Mouse (Mus musculus) neutrophil, adult 59 days (primary cell): Measurements from ENCODE around the gene Cpsf4. TPM values are rescaled to one million over a fixed set of nuclear protein-coding genes. Genes with fewer than 3 reads are reported as not detected.

ENCODE experiments used
- total RNA-seq, 2 experiments: library from RNA; stranded (reverse); gene quantifications; 1 replicate in 1 of 2; 2 replicates in 1 of 2; pipeline ENCODE4 v1.2.4; 2023

The Cpsf4 gene
- total RNA-seq = 10 to 100 TPM; 26.6 to 27.8 TPM

DNA sequence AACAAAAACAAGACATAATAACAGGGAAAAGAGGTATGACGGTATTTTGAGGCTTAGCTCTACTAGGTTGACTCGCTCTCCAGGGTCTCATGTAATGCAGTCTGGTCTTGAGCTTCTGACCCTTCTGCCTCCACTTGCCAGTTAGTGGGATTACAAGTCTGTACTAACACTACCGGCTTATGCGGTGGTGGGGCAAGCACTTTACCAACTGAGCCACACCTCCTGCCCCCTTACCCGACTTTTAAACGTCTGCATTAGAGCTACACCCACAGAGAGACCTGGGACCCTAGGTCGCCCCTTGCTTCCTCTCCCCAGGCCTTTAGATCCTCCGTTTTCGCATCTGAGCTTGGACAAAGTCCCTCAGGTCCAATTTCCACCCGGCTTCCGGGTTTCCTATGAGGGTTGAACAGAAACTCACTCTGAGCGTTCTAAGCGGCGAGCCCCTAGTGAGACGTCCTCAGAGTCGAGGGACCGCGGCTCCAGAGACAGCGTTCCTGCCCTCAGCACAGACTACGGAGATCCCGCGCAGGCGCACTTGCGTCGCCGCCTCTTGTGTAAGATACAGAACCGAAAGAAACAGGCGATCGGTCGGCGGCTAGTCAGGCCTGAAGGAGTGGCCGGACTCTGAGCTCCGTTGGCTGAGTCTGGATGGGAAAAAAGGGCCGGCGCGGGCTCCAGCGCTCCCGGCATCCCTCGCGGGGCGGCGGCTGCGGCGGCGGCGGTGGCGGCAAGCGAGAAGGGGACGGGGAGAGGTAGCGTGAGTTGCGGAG is at the start of gene Cpsf4, which contains the start of gene Ptcd1:
Gene Cpsf4 (plus strand): TSS at position 678 of the 770 bp plus-strand sequence.
Gene Ptcd1 (minus strand): TSS at position 573 of the 770 bp plus-strand sequence.

DNA sequence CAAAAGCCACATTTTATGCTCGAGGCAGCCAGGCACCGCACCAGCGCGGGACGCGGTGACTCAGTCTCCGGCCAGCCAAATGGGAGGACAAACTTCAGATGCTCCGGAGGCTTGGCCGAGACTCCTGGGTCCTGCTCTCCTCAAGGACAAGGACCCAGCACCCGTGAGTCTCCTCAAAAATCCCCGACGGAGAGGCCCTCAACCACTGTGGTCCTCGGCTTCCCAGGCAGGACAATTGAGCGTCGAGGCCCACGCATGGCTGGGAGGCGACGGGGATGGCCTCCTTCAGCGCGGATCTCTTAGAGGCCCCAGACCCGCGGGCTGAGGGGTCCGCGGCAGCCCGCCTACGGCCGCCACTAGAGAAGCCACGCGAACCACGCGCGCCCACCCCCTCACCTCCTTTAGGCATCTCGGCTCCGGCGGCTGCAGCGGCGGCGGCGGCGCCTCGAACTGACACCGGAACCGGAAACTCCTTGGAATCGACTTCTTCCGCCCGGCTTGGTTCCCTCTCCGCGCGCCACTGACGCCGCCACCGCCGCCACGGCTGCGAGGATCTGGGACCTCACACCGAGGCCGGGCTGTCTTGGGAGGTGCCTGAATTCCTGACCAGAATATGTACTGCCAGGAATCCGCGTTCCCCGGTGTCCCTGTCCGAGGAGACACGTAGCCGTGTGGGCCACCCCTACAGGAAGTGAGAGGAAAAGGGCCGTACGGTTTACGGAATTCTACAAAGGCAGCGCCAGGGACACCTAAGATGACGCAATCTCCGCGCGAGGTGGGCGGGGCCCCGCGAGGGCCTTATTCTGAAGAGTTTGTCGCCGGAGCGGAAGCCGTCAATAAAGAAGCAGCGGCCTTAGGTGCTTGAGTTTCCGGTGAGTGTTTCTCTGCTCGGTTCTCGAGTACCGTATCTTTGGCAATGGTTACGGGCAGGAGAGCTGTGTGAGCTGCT is 27.2 kb upstream of the Cpsf4 start, which contains the start of the genes Pdap1 and Bud31:
Gene Pdap1 (minus strand): TSS at position 668 of the 949 bp plus-strand sequence.
Gene Bud31 (plus strand): TSS at position 792 of the 949 bp plus-strand sequence.

DNA sequence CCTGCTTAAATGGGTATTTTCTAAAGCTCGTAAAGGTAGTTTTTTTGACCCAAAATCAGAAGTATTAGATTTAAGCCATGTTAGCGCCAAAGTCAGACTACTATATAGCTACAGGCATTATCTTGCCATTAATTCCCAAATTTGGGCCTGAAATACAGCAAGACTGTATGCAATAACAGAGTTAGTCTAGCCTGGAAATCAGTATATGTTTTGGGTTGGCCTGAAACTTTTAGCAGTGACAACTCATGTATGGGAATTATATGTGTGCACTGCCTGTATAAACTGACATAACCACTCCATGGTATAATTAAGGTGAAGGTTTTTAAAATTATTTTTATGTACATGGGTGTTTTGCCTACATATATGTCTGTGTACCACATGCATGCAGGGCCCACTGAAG is 24.9 kb downstream of the Cpsf4 start, which contains the start of gene Atp5j2:
Gene Atp5j2 (minus strand): TSS at position 101 of the 400 bp plus-strand sequence.

DNA sequence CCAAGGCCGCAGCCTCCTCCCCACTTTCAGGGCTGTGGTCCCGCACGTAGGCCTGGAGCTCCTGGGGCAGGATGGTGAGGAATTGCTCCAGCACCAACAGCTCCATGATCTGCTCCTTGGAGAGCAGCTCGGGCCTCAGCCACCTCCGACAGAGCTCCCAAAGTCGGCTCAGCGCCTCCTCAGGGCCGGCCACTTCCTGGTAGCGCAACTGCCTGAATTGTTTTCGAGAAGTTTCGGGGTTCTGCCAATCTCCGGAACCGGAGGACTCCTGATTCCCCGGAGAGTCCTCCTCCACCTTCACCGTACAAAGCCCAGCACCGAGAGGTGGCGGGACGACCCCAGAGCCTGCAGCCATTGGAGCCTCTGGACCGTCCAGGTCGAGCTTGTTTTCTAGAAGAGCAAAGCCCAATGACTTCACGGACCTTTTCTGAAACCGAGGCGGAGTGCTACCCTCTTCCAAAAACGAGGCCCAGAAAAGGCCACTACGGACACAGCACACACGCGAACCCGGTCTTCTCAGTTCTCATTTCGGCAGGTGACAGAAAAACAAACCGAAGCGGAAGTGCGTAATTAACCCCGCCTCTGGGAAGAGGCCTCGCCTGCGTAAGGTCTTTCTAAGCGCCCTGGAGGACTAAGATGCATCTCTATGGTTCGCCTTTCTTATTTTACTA is 34.4 kb downstream of the Cpsf4 start, which contains the start of gene Zkscan14:
Gene Zkscan14 (minus strand): TSS at position 548 of the 671 bp plus-strand sequence.

DNA sequence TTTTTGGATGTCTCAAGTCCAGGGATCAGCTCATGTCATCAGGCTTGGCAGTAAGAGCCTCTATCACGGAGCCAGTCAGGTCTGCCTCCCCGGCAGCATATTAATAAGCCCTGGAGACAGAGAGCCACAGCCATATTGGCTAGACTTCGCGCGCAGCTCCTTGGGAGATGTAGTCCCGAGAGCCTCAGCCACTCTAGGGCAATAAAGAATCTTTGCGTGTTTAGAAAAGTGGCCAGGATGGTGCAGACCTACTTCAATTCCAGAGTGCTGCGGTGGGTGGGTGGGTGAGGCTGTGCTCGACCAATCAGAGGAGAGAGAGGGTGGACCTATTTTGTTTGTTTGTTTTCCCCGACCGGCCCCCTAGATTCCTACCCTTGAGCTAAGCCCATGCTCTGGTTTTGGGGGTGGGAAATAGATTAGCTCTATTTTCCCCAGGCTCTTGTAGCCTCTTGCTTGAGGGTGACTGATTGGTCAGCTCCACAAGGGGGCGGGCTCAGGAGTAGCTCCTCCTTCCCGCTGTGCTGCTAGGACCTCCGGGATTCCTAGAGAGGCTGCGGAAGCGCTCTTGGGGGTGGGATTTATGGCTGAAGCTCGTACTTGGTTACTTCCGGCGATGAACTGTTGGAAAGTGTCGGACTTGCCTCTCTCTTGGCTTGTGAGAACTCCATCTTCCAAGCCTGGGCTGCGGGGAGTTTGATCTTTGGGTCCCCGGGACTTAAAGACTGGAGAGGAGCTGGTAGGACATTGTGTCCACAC is 37.1 kb downstream of the Cpsf4 start, which contains the start of gene Zkscan5:
Gene Zkscan5 (plus strand): TSS at position 627 of the 756 bp plus-strand sequence.

DNA sequence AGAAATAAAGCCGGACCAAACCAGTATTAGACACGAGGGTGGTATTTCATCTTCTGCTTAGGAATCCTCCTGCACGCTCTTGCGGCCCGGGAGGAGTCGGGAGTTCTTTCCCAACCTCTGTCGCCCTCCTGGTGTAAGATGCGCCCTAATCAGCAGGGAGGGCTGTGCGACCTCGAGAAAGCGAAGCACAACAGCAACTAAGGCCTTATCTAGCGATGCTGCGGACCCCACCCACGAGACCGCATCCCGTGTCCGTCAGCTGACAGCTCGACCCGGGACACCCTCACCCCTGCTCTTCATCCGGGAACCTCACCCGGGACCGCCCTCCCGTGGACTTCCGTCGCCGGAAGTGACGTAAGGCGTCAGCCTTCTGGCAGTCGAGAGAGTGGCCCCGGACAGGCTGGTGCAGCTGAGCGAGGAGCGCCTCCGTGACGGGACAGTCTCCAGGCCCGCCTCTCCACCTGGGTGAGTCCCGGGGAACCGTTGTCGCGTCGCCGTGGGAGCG is 64.4 kb downstream of the Cpsf4 start, which contains the start of gene Zfp655:
Gene Zfp655 (plus strand): TSS at position 349 of the 505 bp plus-strand sequence.

Other genes with a start within 250 kb of the Cpsf4 start
- gene Smurf1, start 201.4 kb upstream of the Cpsf4 start, total RNA-seq = 10 to 100 TPM; 11.9 to 13.4 TPM
- gene Gm4871, start 134.5 kb upstream of the Cpsf4 start, total RNA-seq = not detected
- gene 1700018F24Rik, start 124.2 kb upstream of the Cpsf4 start, total RNA-seq = not detected
- 10 to 100 TPM; 91.4 to 98.0 TPM for gene Arpc1a, start 83.4 kb upstream of the Cpsf4 start, total RNA-seq
- not detected for gene Kpna7, start 83.2 kb upstream of the Cpsf4 start, total RNA-seq
- 1,000 to 10,000 TPM; 1,066 to 1,148 TPM for gene Arpc1b, start 53.0 kb upstream of the Cpsf4 start, total RNA-seq
- gene Pdap1, start 27.0 kb upstream of the Cpsf4 start, total RNA-seq = 10 to 100 TPM; 39.5 to 40.4 TPM
- gene Bud31, start 26.9 kb upstream of the Cpsf4 start, total RNA-seq = 100 to 1,000 TPM; 131 to 134 TPM
- 10 to 100 TPM; 15.9 to 17.0 TPM for gene Ptcd1, start 105 bp upstream of the Cpsf4 start, total RNA-seq
- gene Atp5j2, start 24.8 kb downstream of the Cpsf4 start, total RNA-seq = 100 to 1,000 TPM in 1 of 2 experiments, 10 to 100 TPM in 1; 89.0 to 108 TPM
- 10 to 100 TPM; 13.4 to 14.8 TPM for gene Zkscan14, start 34.7 kb downstream of the Cpsf4 start, total RNA-seq
- gene Zkscan5, start 37.3 kb downstream of the Cpsf4 start, total RNA-seq = 1 to 10 TPM; 4.2 to 7.5 TPM
- 10 to 100 TPM; 51.8 to 60.0 TPM for gene Zfp655, start 64.5 kb downstream of the Cpsf4 start, total RNA-seq
- 10 to 100 TPM in 1 of 2 experiments, 1 to 10 TPM in 1; 9.5 to 16.1 TPM for gene Zscan25, start 113.3 kb downstream of the Cpsf4 start, total RNA-seq
- not detected for gene Cyp3a57, start 178.1 kb downstream of the Cpsf4 start, total RNA-seq